Mouse (Mus musculus) splenic B cell, adult 2 months (primary cell): ENCODE data around the gene Ambra1.

Source experiments
- DNase-seq: peaks from one replicate; pipeline ENCODE4 v3.0.0-alpha.2; 2011; ENCODE audit warnings: low read depth, low spot score
- H3K27me3 ChIP-seq: 2 replicates; pipeline ENCODE4 v1.6.1; 2012; ENCODE audit warnings: mild to moderate bottlenecking, low read length, moderate library complexity, mixed read lengths; ENCODE audit not compliant: control insufficient read depth, poor library complexity, insufficient read depth, severe bottlenecking
- H3K36me3 ChIP-seq: 2 replicates; pipeline ENCODE4 v1.6.1; 2012; ENCODE audit warnings: mild to moderate bottlenecking, low read length, moderate library complexity, mixed read lengths; ENCODE audit not compliant: control insufficient read depth, poor library complexity, insufficient read depth, severe bottlenecking

Gene Ambra1

GRCm38 (mm10) chr2:91925442-91925841, 195.5 kb downstream of the Ambra1 start:
- H3K36me3 ChIP-seq: no peaks in the 10 kb centered on the region
- no peak for DNase-seq
- no peaks in the 10 kb centered on the region; the same call in 1 of the 2 replicates for H3K27me3 ChIP-seq

- Histone ChIP-seq H3K27me3 (no peaks in the 10 kb centered on the region; the same call in 1 of the 2 replicates), H3K36me3 (no peaks in the 10 kb centered on the region)
- no peak for DNase-seq
Measured at GRCm38 (mm10) chr2:91926949-91927348, 197.0 kb downstream of the Ambra1 start, which contains the start of gene Chrm4. Gene Chrm4, plus strand, starts transcription at chr2:91927249.

GRCm38 (mm10) chr2:91927826-91928533, 198.0 kb downstream of the Ambra1 start:
- H3K36me3 ChIP-seq: peaks cover under 1% of the 10 kb centered on the region
- peak; percentile 84 for DNase-seq
- H3K27me3 ChIP-seq: no peaks in the 10 kb centered on the region; the same call in 1 of the 2 replicates

GRCm38 (mm10) chr2:91928534-91929350, 198.8 kb downstream of the Ambra1 start:
- Histone ChIP-seq H3K27me3 (no peaks in the 10 kb centered on the region; the same call in 1 of the 2 replicates), H3K36me3 (peaks cover 6% of the 10 kb centered on the region)
- DNase-seq: no peak

GRCm38 (mm10) chr2:91929455-91929854, 199.5 kb downstream of the Ambra1 start:
- no peak for DNase-seq
- Histone ChIP-seq H3K27me3 (no peaks in the 10 kb centered on the region), H3K36me3 (peaks cover 8% of the 10 kb centered on the region)

- peaks cover 8% of the 10 kb centered on the region for H3K36me3 ChIP-seq
- H3K27me3 ChIP-seq: no peaks in the 10 kb centered on the region
- peak; percentile 67 for DNase-seq
Measured at GRCm38 (mm10) chr2:91929936-91930335, 200.0 kb downstream of the Ambra1 start.

GRCm38 (mm10) chr2:91930761-91931291, 200.9 kb downstream of the Ambra1 start:
- peaks cover 11% of the 10 kb centered on the region for H3K36me3 ChIP-seq
- H3K27me3 ChIP-seq: no peaks in the 10 kb centered on the region
- no peak for DNase-seq

DNA sequence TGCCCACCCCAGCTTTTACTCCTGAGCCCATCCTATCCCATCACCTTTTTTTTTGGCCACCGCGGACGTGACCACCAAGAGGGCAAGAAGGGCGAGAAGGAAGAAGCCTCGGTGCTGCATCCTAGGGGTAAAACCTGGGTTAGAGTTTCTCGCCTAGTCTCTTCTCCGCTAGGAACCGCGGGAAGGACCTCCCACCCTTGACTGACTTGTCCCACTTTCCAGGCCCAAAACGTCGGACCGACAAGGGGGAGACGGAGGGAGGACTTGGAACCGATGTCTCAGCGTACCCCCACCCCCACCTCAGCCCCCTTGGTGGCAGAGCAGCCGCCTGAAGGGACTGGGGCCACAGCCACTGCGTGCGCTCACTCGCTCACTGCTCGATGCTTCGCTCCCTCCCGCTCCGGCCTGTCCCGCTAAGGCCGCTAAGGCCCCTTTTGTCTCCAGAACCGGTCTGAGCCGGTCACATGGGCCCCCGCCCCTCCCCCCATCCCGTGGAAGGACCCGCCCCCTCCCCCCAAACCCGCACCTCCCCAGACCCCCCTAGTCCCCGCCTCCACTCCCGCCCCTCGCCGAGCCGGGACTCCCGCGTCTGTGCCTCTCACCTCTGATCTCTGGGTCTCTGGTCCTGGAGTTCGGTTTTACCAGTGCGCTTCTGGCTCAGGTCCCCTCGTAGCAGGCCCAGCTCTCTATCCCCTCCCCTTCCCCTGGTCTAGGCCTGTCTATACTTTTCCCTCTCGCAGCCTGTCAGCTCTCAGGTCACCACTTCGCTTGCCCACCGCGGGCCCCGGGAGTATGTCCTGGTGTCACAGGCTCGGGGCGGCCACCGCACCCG, 201.6 kb downstream of the Ambra1 start:
- peaks cover 15% of the 10 kb centered on the region for H3K36me3 ChIP-seq
- no peak for DNase-seq
- no peaks in the 10 kb centered on the region for H3K27me3 ChIP-seq

DNA sequence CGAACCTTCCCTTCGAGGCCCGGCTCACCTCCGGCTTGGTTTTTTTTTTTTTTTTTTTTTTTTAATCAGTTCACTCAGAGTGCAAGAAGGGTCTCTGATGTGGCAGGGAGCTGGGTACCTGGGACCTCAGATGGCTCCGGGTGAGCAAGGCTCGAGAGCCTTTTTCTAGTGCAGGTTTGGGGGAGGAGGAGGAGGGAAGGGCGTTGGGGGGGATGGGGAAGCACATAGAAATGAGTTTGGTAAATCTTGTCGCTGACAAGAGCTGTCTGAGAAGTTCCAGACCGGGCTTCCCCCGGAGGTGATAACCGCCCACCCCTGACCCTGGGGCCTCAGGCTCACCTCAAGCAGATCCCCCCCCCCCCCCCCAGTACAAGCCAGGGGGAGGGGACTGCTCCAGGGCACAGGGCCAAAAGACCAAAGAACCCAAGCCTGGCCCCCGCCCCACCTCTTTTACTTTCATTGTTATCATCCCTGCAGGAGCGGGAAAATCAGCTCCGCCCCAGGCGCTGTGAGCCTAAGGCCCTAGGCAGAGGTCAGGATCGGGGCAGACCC, 202.3 kb downstream of the Ambra1 start, which contains the start of gene Mdk:
TSS of gene Mdk (minus strand) at position 138 of the 552 bp plus-strand sequence.
- DNase-seq: no peak
- H3K27me3 ChIP-seq: no peaks in the 10 kb centered on the region
- peaks cover 21% of the 10 kb centered on the region for H3K36me3 ChIP-seq

- no peak for DNase-seq
Measured at GRCm38 (mm10) chr2:91932737-91933350, 202.9 kb downstream of the Ambra1 start.

DNA sequence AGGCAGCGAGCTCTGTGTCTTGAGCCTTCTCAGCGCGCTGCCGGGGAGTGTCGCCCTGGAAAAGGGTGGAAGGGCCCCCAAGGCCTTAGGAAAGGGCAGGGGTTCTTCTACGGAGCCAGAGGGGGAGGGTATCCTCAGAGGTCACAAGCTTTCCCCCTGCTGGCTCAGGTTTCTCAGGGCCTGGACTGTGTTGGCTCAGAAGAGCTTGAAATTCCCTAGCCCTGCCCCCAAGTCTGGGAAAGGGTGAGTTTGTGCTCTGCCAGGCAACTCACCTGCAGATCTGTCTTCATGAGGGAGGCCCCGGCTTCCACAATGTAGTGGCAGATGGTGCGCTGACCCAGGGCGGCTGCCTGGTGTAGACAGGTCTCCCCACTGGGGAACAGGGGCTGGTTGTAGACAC, 203.5 kb downstream of the Ambra1 start:
- DNase-seq: no peak

More at GRCm38 (mm10) chr2:91932737-91933350, 202.9 kb downstream of the Ambra1 start:
- Histone ChIP-seq H3K36me3 (peaks cover 21% of the 10 kb centered on the region), H3K27me3 (no peaks in the 10 kb centered on the region)

GRCm38 (mm10) chr2:91934016-91934415, 204.1 kb downstream of the Ambra1 start:
- H3K27me3 ChIP-seq: no peaks in the 10 kb centered on the region
- no peak for DNase-seq
- H3K36me3 ChIP-seq: peaks cover 26% of the 10 kb centered on the region

More for the DNA sequence above, 203.5 kb downstream of the Ambra1 start:
- Histone ChIP-seq H3K36me3 (peaks cover 25% of the 10 kb centered on the region), H3K27me3 (no peaks in the 10 kb centered on the region)

- H3K36me3 ChIP-seq: peaks cover 30% of the 10 kb centered on the region
- no peaks in the 10 kb centered on the region for H3K27me3 ChIP-seq
- no peak for DNase-seq
Measured at GRCm38 (mm10) chr2:91934826-91935525, 205.0 kb downstream of the Ambra1 start.
